Mouse (Mus musculus): ENCODE results near the gene Zmiz1.

The Zmiz1 gene

GRCm38 (mm10) chr14:25555848-25556247, 96.9 kb downstream of the Zmiz1 start:
- no peak for DNase-seq (ENCODE audit: low spot score in 2 of 2)

DNA sequence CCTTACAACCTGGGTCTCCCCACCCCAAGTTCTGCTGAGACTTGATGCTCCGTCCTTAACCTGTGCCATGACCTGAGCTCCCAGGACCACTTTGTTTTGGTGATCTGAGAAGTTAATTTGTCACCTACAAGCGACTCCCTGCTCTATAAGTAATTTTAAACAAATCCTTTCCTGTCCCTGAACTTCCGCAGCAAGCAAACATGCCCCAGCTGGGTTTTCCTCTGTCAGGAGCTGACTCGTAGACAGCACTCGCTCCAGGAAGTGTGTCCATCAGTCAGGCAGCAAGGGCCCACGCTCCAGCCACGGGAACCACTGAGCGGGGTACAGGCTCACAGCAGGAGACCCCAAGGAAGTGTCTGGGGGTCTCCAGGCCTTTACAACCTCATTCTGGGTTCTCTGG, 98.0 kb downstream of the Zmiz1 start:
- no peak for DNase-seq (ENCODE audit: low spot score in 2 of 2)

- no peak for DNase-seq (ENCODE audit: low spot score in 2 of 2)
These were observed 99.5 kb downstream of the Zmiz1 start for GRCm38 (mm10) chr14:25558479-25558878.

DNA sequence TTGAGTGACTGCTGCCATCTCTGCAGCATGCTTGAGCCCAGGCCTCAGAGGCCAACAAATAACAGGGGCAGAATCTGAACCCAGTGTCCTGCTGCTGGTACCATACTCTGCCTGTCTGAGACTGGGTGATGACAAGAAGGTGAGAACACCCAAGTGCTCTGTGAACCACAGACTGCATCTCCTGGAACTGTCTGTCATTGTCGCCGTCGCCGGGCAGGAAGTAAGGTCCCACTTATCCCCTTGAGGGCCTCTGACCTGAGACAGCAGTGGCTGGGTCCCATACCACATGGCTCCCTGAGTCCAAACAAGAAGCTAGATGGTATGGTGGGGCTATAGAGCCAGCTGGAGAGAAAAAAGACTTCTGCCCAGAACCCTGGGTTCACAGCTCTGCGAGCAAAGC, 100.9 kb downstream of the Zmiz1 start:
- DNase-seq (ENCODE audit: low spot score in 2 of 2): no peak

DNA sequence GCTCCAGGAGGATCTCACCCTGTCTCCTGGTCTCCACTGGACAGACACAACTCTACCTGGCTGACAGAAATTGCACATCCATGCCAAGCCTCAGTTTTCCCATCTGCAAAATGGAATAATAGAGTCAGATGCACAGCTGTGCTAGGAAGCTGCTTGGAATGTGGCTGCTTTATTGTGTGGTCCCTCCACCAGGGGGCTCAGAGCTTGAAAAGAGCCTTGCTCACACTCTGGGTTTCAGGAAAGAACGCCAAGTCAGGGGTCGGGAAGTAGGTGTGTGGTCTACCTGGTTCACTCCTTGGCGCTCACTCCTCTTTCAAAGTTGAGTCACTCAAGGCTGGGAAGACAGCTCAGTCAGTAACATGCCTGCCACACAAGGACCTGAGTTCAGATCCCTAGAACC, 101.9 kb downstream of the Zmiz1 start:
- no peak for DNase-seq (ENCODE audit: low spot score in 2 of 2)

- no peak for DNase-seq (ENCODE audit: low spot score in 2 of 2)
These were observed 102.7 kb downstream of the Zmiz1 start for GRCm38 (mm10) chr14:25561716-25562115.

DNA sequence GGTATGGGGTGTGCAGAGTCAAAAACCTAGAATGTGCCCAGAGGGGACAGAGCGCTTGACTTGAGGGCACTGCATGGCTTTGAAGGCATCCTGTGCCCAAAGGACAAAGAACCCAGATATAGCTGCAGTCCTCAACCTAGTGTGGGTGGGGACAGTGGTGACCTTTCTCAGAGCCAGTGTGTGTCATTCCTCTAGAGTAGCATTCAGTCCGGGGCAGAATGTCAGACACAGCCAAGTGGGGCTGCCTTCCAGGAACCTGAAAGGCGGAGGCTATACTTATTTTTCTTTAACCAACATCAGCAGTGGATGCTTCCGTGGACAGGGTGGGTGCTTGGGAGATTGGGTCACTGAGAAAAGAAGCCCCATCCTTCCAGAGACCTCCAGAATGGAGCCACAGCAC, 103.5 kb downstream of the Zmiz1 start:
- DNase-seq (ENCODE audit: low spot score in 2 of 2): no peak

DNA sequence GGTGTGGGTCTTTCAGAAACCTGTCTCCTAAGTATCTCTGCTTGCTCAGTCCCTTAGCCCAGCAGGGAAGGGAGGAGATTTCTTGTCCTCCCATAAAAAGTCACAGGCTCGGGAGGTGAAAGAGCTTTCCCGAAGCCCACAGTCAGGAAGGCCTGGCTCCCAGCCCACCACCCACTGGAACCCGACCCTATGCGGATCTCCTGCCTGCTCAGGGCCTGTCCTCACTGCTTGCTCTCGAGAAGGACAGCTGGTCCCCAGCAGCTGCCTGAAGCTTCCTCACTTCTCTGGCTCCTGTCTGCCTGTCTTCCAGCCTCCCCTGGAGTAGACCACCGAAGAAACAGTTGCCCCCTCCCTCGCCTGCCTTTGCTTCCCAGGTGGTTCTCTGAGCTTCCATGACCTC, 103.9 kb downstream of the Zmiz1 start:
- no peak for DNase-seq (ENCODE audit: low spot score in 2 of 2)

DNA sequence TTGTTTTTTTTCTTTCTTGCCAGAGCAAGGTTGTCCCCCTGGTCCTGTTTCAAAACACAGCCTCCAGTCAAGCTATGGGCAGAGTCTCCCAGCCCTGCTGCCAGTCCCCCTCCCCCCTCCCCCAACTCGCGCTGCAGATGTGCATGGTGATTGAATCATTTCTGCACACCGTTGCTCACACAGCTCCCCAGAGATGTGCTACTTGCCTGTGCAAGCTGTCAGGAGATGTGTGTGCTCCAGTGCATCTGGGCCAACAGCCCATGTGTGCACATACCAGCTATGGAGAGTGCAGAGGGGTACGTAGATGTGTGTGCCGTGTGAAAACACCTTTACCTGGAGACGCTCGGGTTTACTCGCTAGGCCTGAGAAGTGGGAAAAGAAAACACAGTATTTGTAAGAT, 105.6 kb downstream of the Zmiz1 start:
- DNase-seq (ENCODE audit: low spot score in 2 of 2): no peak

DNA sequence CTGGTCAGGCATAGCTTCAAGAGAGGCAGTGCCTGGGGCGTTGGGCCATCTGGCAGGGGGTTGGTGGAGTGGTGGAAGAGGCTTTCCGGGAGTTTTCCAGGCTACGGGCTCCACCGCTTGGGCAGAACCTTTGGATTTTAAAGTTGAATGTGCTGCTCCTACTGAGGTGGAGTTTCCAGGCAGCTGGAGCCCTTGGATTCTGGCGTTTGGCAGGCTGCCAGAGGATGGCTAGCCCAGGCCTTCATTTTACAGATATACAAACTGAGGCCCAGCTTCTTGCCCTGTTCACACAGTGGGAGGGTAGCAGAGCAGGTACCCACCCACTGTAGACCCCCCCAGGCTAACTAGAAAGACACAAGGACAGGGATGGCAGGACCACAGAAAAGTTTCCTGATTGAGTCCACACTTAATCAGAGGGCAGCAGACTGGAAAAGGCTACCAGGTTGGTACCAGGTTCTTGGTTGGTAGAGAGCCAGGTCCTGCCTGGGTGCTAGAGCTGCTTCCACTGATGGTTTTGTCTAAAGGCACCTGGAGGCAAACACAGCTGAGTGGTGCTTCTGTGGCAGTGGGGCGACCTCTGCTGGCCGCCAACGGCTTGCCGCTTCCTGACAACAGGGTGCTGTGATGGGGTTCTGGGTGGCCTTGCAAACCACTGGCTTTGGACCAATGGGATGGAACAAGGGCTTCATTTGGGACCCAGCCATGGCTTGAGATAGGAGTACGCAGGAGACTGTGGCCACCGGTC, 106.5 kb downstream of the Zmiz1 start:
- DNase-seq (ENCODE audit: low spot score in 2 of 2): peak; percentile 84 to 90

GRCm38 (mm10) chr14:25567245-25567644, 108.3 kb downstream of the Zmiz1 start:
- DNase-seq (ENCODE audit: low spot score in 2 of 2): peak; percentile 60 to 70

DNA sequence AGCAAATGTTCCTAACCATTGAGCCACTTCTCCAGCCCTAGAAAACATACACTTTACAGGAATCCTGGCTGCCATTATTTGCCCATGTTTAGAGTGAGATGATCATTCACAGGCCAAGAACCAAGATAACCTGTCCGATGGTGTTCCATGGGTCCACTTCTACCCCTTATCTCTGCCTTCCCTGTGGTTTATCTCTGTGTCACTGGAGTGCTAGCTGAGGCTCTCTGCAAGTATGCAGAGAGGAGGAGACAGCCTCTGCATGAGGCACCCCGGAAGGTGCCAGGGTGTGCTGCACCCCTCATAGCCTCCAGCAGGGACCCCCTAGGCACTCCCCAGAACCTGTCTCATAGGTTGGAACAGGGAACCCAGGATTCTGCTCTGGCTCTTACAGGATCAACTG, 108.9 kb downstream of the Zmiz1 start:
- no peak for DNase-seq (ENCODE audit: low spot score in 2 of 2)

DNA sequence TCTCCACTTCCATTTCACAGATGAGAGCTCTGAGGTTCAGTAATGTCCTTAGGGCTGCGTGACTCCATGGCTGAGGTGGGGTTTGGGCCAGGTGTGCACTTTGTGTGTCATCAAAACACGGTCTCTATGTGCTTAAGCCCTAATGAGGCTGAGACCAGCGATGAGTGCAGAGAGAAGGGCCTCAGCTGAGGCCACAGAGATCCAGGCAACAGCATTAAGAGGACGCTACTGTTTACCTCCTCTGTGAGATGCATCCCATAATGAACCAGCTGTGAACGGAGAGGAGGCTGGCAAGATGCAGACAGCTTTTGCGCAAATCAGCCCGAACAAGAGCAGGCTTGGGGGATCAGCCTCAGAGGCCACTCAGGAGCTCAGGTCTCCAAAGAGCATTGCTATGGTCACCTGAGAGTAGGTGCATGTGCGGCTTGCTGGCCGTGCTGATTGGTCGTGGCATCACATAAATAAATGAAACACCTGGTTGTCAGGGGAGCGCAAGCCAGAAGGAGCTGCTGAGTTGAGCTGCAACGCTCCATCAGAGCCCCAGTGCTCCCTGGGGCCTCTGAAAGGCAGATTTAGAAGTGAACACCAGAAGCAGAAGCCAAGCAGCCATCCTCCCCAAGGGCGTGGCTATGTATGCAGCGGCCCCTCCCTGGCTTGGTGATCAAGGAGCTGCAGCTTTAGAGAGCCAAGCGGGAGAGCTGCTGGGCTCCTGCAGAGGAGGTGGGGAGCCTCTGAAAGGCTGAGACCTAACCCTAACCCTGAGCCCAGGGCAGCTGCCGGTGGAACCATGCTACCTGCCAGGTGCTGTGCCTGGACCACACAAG, 115.3 kb downstream of the Zmiz1 start:
- no peak for DNase-seq (ENCODE audit: low spot score in 2 of 2)

- DNase-seq (ENCODE audit: low spot score in 2 of 2): no peak
These were observed 117.7 kb downstream of the Zmiz1 start for GRCm38 (mm10) chr14:25576642-25577041.

DNA sequence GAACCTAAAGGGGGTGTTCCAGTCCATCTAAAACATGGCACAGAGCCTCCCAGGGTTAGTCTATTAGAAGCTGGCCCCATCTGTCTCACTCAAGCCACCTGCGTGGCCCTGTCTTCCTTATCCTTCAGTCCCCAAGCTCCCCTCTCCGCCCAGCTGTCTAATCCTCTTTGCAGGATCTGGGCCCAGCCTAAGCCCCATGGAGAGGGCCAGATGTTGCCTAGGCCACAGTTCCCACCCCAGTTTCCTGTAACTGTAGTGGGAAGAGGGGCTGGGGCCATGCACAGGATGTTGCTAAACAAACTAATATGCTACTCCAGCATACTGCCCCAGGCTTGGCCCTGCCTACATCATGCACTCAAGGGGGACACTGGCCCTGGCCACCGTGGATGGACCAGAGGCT, 118.4 kb downstream of the Zmiz1 start:
- DNase-seq (ENCODE audit: low spot score in 2 of 2): no peak

DNA sequence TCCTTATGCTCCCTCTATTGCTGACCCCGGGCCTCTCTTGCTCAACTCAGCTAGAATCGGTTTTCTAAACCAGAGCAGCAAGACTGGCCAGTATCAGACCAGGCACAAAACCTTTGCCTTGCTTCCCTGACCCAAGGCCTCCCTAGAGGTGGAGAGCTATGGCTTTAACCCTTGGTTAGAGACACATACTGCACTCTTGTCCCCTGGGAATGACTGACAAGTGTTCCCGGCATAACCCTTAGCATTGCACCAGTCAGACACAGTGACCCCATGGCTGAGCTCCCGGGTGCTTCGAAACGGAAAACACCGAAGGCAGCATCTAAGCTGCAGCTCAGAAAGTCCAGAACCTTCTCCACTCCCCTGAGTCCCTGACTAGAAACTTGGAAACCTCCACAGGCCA, 120.6 kb downstream of the Zmiz1 start:
- no peak for DNase-seq (ENCODE audit: low spot score in 2 of 2)

- no peak for DNase-seq (ENCODE audit: low spot score in 2 of 2)
These were observed 121.4 kb downstream of the Zmiz1 start for GRCm38 (mm10) chr14:25580397-25580796.

DNA sequence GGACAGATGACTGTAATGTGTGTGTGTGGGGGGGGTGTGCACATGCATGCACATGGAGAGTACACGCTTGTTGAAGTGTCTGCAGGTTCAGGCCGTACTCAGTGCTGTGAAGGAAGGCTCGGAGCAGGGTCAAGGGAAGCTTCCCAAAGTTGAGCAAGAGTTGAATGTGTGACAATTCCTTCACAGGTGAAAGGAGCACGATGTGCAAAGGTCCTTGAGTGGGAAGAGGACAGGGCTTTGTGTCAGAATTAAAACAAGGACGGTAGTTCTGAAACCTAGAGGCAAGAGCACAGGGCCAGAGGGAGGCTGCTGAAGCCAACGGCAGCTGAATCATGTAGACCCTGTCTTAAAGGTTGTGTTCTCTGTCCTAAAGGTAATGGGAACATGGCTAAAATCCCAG, 123.6 kb downstream of the Zmiz1 start:
- no peak for DNase-seq (ENCODE audit: low spot score in 2 of 2)

DNA sequence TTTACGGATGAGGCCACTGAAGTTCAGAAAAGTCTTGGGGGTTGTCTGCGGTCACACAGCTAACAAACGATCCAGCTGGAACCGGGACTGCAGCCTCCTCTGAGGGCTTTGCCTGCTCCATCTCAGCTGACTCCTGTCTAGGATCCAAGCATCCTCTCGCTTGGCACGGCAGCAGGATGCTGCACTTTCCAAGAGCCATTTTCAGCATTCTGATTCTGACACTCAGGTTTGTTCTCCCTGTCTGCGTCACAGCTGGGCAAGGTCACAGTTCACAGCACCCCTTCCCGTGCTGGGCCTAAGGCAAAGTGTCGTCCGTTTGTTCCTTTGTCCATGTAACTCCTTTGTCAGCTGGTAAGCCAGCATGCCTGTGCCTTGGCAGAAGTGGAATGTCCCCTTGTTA, 124.9 kb downstream of the Zmiz1 start:
- peak in 1 of 2 experiments; percentile 17 for DNase-seq (ENCODE audit: low spot score in 2 of 2)

GRCm38 (mm10) chr14:25585545-25586301, 126.7 kb downstream of the Zmiz1 start:
- peak; percentile 68 to 73 for DNase-seq (ENCODE audit: low spot score in 2 of 2)

- peak in 1 of 2 experiments; percentile 28 for DNase-seq (ENCODE audit: low spot score in 2 of 2)
These were observed 128.0 kb downstream of the Zmiz1 start for GRCm38 (mm10) chr14:25586846-25587486.

DNA sequence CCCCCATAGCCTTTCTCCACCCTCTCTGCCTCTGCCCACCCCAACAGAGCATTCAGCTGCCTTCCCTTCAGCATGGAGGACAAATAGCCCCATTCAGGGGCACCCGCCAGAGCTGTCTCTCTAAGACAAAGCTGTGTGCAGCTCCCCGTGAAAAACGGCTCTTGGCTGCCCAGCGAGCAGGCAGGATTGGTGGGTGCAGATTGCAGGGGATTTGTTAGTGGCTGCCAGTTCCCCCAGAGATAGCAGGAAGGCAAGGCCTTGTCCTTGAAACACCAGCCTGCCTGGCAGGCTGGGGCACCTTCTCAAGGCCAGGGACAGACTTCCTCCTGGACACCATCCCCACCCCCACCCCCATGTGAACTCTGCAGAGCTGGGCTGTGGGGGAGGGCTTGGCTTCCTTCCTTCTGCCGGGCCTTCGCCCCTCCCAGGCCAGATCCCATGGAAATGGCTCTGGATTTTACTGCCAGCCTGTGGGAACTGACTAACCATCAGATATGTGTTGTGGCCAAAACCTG, 128.6 kb downstream of the Zmiz1 start:
- peak in 1 of 2 experiments; percentile 32 for DNase-seq (ENCODE audit: low spot score in 2 of 2)

Data from frontal cortex, postnatal 36 days (tissue).